Mouse (Mus musculus) cerebellum, adult 8-10 months (tissue): ENCODE measurements around the gene Anp32a.

Experiments
- DNase-seq: peaks from one replicate; pipeline ENCODE4 v3.0.0; 2022

Anp32a gene

DNA sequence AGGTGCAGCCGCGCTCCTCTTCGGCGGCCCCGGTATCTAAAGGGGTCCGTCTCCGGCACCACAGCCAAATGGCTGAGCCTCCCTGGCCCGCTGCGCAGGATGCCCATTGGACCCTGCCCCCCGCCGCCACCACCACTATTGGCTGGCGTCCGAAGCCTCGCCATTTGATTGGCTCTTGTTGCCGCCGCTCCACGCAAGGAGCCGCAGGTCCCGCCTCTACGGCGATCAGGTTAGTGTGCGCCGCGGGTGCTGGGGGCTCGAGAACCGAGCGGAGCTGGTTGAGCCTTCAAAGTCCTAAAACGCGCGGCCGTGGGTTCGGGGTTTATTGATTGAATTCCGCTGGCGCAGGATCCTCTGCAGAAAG, at the start of gene Anp32a:
Gene Anp32a, plus strand, starts transcription at position 171 of the 364 bp plus-strand sequence.
- peak; percentile 100 for DNase-seq

DNA sequence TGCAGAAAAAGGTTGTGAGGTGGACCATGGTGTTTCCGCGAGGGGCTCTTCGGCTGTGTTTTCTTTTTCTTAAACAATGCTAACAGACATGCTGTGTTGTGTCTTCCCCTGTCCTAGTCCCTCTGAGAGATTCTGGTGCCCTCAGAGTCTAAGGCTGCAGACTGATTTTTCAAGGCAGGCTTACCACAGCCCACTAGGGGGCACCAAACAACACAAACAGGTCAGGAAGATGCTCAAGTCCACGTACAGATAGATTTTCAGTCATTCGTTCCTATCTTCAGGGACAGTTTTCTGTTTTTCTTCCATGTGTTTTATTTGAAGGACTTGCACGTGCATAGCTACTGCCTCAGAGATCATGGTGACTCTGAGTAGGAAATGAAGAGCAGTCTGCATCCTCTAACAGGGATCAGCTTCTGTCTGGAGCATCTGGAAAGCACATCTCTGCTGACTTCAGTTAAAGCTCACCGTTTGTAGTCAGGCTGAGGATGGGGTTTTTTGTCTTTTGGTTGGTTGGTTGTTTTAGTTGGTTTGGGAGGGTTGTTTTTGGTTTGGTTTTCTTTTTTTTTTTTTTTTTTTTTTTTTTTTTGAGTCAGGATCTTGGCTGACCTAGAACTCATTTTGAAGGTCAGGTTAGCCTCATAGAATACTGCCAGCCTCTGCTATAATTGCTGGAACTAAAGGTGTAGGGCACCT, 45.9 kb upstream of the Anp32a start:
- peak; percentile 90 for DNase-seq

DNA sequence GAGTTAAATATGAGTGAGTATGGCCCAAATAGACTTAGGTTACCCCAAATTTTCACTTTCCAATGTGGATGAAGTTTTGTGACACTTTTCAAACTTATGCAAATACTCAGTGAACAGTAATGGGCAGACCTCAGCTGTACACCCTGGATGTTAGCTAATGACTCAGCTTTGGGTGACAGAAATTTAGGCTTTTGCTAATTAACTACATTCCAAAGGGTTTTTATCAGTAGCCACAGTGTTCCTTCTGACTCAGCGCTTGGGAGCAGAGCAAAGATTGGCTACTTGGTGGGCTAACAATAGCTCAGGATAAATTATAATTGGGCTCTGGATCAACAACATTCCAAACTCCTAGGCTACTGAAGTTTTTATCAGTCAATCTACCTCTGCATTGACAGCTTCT, 44.2 kb upstream of the Anp32a start:
- DNase-seq, result no peak

DNA sequence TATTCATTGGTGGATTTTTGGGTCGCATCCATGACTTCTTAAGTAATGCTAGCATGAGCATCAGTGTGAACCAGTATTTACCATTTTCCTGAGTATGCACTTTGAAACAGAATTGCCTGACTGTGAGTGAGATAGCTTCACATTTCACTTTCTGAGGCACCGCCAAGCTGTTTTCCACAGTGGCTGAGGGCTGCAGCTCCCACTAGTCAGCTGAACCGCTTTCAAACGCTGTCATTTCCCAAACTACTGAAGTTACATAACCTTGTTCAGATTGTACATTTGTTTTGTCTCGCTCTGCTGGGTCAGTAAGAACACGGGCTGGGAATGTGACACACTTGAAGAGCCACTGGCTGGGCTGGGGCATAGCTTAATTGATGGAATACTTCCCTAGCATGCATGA, 25.5 kb upstream of the Anp32a start:
- no peak for DNase-seq

GRCm38 (mm10) chr9:62318729-62319128, 22.4 kb upstream of the Anp32a start:
- DNase-seq, result no peak

- DNase-seq, result no peak
These were observed 17.3 kb upstream of the Anp32a start for GRCm38 (mm10) chr9:62323816-62324215.

GRCm38 (mm10) chr9:62325965-62326364, 15.1 kb upstream of the Anp32a start:
- no peak for DNase-seq

DNA sequence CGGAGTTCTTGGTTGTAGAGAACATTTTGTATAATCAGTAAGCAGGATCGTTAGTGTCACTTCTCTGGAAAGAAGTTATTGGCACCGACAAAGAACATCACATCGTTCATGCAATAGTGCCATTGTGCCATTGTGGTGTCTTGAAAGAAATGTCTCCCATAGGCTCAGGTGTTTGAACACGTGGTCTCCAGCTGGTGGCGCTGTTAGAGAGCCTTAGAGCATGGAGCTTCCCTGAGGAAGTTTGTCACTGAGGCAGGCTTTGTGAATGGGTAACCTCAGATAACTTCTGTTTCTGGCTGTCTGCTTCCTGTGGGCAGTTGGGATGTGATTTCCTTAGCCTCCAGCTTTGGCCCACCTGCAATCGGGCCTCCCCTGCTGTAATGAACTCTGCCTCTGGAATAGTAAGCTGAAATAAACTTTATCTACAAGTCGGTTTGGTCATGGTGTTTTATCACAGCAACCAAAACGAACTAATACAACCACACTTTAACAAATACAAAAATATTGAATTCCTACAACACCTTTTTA, 6.7 kb upstream of the Anp32a start:
- DNase-seq, result no peak

- no peak for DNase-seq
These were observed 5.7 kb upstream of the Anp32a start for GRCm38 (mm10) chr9:62335396-62335795.

GRCm38 (mm10) chr9:62337924-62338635, 3.0 kb upstream of the Anp32a start:
- peak; percentile 66 for DNase-seq

DNA sequence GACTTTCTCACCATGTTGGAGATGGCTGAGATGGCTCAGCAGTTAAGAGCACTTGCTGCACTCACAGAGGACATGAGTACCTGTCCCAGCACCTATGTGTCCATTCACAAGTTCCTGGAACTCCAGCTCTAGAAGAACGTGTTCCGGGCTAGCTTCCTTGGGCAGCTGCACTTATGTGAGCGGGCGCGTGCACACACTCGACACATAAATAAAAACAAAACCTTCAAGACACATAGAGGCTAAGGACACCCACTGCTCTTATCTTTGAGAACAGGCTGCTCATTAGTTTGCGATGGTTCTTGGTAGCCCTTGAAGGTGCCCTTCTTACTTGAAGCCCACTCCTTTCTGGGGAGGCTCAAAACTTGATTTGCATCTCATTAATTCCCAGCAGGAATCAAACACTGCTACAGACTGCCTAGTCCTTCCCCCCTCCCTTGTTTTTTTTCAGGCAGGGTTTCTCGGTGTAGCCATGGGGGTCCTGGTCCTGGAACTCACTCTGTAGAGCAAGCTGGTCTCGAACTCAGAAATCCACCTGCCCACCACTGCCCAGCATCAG, 2.4 kb upstream of the Anp32a start:
- DNase-seq, result peak; percentile 20

GRCm38 (mm10) chr9:62340301-62341122, 581 bp upstream of the Anp32a start:
- no peak for DNase-seq

GRCm38 (mm10) chr9:62341701-62342440, 778 bp downstream of the Anp32a start:
- DNase-seq, result peak; percentile 51

DNA sequence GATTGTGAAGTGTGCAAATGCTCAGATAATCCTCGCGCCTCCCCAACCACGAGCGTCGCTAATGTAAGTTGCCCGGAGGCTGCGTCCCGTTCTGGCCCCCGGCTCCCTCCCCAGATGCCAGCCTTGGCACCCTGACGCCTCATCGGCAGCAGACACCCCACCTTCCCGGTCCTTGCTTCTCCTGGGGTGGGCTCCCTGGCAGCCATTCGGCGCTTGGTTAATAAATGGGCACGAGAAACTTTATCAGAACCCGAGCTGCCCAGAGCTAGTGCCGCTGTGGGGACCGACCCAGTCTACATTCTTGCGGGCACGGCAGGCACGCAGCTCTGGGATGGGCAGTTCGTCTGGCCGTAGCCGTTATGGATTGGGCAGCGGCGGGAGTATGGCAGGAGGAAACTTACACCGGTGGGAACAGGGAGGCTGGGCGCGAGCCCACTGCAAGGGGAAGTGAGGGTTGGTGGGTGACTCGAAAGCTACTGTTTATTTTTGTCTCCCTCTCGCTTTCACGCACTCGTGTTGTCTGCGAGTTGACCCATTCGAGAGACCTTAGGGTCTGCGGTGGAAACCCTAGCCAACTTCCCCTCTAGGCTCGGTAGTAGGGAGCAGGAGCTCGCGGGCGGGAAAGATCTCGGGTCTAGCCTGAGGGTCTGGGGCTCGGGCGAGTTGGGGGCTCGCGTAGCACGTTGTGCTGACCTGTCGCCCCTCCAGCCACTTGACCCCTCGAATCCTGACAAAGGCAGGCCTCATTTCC, 1.5 kb downstream of the Anp32a start:
- DNase-seq, result peak; percentile 58

GRCm38 (mm10) chr9:62343192-62343903, 2.3 kb downstream of the Anp32a start:
- DNase-seq, result peak; percentile 68

GRCm38 (mm10) chr9:62343904-62344491, 2.9 kb downstream of the Anp32a start:
- DNase-seq, result peak; percentile 67

DNA sequence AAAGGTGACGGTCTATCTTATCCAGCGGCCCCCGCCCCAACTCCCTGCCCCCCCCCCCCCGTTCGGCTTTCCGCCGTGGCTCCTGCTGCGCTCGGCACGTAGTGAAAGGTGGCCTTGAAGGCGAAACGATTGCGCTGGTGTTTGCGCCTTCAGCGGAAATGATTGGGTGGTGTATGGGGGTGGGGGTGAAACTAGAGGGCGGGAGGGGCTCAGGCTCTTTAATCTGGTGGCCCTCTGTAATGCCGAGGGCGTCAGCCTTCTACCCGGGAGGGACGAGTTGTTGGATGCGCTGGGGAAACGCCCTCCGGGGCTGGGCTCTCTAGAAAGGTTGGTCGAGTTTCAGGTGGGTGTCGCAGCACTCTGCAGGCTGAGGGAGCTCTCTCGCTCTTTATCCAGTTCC, 3.5 kb downstream of the Anp32a start:
- DNase-seq, result peak; percentile 54

GRCm38 (mm10) chr9:62345081-62345481, 4.0 kb downstream of the Anp32a start:
- peak; percentile 41 for DNase-seq

DNA sequence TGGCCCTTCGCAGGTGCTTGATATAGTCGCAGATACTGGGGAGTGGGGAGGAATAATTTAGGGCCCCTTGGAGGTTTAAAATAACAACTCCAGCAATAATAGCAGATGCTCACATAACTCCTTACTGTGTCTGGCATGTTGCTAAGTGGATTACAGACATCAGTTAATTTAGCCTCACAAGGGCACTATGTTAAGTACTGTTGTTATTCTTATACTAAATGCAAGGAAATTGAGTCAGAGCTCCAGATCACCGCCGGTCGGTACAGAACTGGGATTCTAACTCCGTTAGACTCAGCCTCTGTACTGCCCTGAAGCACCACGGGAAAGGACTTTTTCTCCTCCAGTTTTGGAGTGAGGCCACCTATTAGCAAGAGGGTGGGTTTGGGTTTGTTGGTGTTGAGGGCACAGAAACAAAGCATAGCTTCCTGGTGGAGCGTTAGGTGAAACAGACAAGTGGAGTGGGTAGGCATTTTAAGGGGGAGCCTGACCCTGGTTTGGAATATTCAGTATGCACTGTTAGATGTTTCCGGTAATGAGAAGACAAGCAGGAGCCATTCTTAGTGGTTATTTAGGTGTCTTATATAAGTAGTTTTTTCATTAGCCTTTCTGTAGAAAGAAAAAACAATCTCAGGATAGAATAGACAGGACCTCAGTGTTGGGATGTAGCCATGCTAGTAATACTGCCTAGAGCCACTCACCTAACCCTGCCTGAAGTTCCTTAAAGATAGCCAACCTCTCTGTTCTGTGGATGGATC, 4.7 kb downstream of the Anp32a start:
- DNase-seq, result peak; percentile 26

DNA sequence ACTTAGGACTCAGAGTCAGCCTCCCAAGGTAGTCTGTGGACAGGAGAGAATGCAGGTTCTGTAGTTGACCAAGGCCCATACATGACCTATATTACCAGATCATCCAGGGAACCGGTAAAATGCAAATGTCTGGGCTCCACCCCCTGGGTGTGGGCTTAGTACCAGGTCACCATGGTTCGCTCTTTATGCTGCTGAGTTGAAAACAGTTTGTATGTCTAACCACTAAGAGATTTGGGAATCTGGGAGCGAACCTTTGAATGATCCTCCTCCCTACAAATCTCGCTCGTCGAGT, 5.2 kb downstream of the Anp32a start:
- DNase-seq, result no peak
